Mouse (Mus musculus): ENCODE data around the gene Rrbp1. TPM values are rescaled to one million over a fixed set of nuclear protein-coding genes. Genes with fewer than 3 reads are reported as not detected.

Rrbp1 gene
- polyA plus RNA-seq, 1 experiment from 2014 or later, result 39.1 TPM

GRCm38 (mm10) chr2:144022441-144022840, 11.4 kb upstream of the Rrbp1 start:
- Histone ChIP-seq H3K4me1 (no peaks in the 10 kb centered on the region), H3K36me3 (replicated peaks) (no peaks in the 10 kb centered on the region), H3K27me3 (peaks cover 6% of the 10 kb centered on the region; the same call in 1 of the 2 replicates), H3K4me2 (no peak overlapping the region), H3K9ac (no peak overlapping the region), H3K9me3 (no peaks in the 10 kb centered on the region), H3K4me3 (replicated peaks) (no peak overlapping the region), H3K27ac (no peak overlapping the region)
- WGBS, result 75% methylated on average over 3 of the region's 3 CpGs
- ATAC-seq (ENCODE audit: low FRiP score), result no peak

- ATAC-seq (ENCODE audit: low FRiP score), result no peak
- H3K27me3 ChIP-seq, result peaks cover 6% of the 10 kb centered on the region; the same call in 1 of the 2 replicates
- no peak overlapping the region for H3K4me3 ChIP-seq (replicated peaks)
- H3K36me3 ChIP-seq (replicated peaks), result no peaks in the 10 kb centered on the region
- H3K9me3 ChIP-seq, result no peaks in the 10 kb centered on the region
- H3K4me2 ChIP-seq, result no peak overlapping the region
- H3K9ac ChIP-seq, result no peak overlapping the region
- WGBS, result 55% methylated on average over 2 of the region's 2 CpGs
- H3K4me1 ChIP-seq, result no peaks in the 10 kb centered on the region
- no peak overlapping the region for H3K27ac ChIP-seq
Measured at GRCm38 (mm10) chr2:144019971-144020370, 8.9 kb upstream of the Rrbp1 start.

GRCm38 (mm10) chr2:144015861-144016260, 4.8 kb upstream of the Rrbp1 start:
- no peak overlapping the region for H3K27ac ChIP-seq
- H3K9ac ChIP-seq, result no peak overlapping the region
- H3K27me3 ChIP-seq, result peaks cover 6% of the 10 kb centered on the region; the same call in 1 of the 2 replicates
- H3K36me3 ChIP-seq (replicated peaks), result no peaks in the 10 kb centered on the region
- no peaks in the 10 kb centered on the region for H3K9me3 ChIP-seq
- H3K4me1 ChIP-seq, result peaks cover 3% of the 10 kb centered on the region; the same call in 1 of the 2 replicates
- ATAC-seq (ENCODE audit: low FRiP score), result no peak
- no peak overlapping the region for H3K4me3 ChIP-seq (replicated peaks)
- no peak overlapping the region for H3K4me2 ChIP-seq
- 89% methylated on average over 9 of the region's 9 CpGs for WGBS

- no peaks in the 10 kb centered on the region for H3K36me3 ChIP-seq (replicated peaks)
- 61% methylated on average over 5 of the region's 5 CpGs for WGBS
Measured at GRCm38 (mm10) chr2:144014481-144014880, 3.4 kb upstream of the Rrbp1 start.

GRCm38 (mm10) chr2:144014051-144014450, 3.0 kb upstream of the Rrbp1 start:
- ATAC-seq (ENCODE audit: low FRiP score), result no peak
- no peaks in the 10 kb centered on the region for H3K9me3 ChIP-seq

More at GRCm38 (mm10) chr2:144014481-144014880, 3.4 kb upstream of the Rrbp1 start:
- peaks cover 2% of the 10 kb centered on the region; the same call in 1 of the 2 replicates for H3K27me3 ChIP-seq
- H3K27ac ChIP-seq, result no peak overlapping the region
- peaks cover 12% of the 10 kb centered on the region; the same call in 1 of the 2 replicates for H3K4me1 ChIP-seq
- H3K4me2 ChIP-seq, result no peak overlapping the region
- H3K9ac ChIP-seq, result no peak overlapping the region
- no peaks in the 10 kb centered on the region for H3K9me3 ChIP-seq
- H3K4me3 ChIP-seq (replicated peaks), result no peak overlapping the region
- ATAC-seq (ENCODE audit: low FRiP score), result no peak

GRCm38 (mm10) chr2:144010282-144011044, 600 bp downstream of the Rrbp1 start:
- H3K27me3 ChIP-seq, result no peaks in the 10 kb centered on the region
- no peaks in the 10 kb centered on the region for H3K9me3 ChIP-seq
- peak overlapping the region; percentile 63 for H3K4me2 ChIP-seq
- under 1% methylated on average over 88 of the region's 107 CpGs for WGBS
- peak overlapping the region; percentile 85 for H3K4me3 ChIP-seq (replicated peaks)
- peak overlapping the region; percentile 87 for H3K27ac ChIP-seq
- no peaks in the 10 kb centered on the region for H3K36me3 ChIP-seq (replicated peaks)
- ATAC-seq (ENCODE audit: low FRiP score), result peak; percentile 27
- peaks cover 14% of the 10 kb centered on the region; the same call in 1 of the 2 replicates for H3K4me1 ChIP-seq
- H3K9ac ChIP-seq, result peak overlapping the region; percentile 80

More at GRCm38 (mm10) chr2:144014051-144014450, 3.0 kb upstream of the Rrbp1 start:
- no peak overlapping the region for H3K4me3 ChIP-seq (replicated peaks)
- peaks cover 14% of the 10 kb centered on the region; the same call in 1 of the 2 replicates for H3K4me1 ChIP-seq
- no peak overlapping the region for H3K9ac ChIP-seq
- no peak overlapping the region for H3K27ac ChIP-seq
- no peaks in the 10 kb centered on the region for H3K27me3 ChIP-seq
- no peak overlapping the region for H3K4me2 ChIP-seq
- H3K36me3 ChIP-seq (replicated peaks), result no peaks in the 10 kb centered on the region
- 82% methylated on average over 11 of the region's 11 CpGs for WGBS

- 5% methylated on average over 30 of the region's 30 CpGs for WGBS
- Histone ChIP-seq H3K4me1 (peaks cover 14% of the 10 kb centered on the region; the same call in 1 of the 2 replicates), H3K4me2 (peak overlapping the region; percentile 63), H3K27ac (peak overlapping the region; percentile 25; the same call in 1 of the 2 replicates), H3K36me3 (replicated peaks) (no peaks in the 10 kb centered on the region), H3K9me3 (no peaks in the 10 kb centered on the region), H3K9ac (peak overlapping the region; percentile 80), H3K4me3 (replicated peaks) (peak overlapping the region; percentile 85), H3K27me3 (no peaks in the 10 kb centered on the region)
- no peak for ATAC-seq (ENCODE audit: low FRiP score)
Measured at GRCm38 (mm10) chr2:144009551-144010281, 1.3 kb downstream of the Rrbp1 start.

GRCm38 (mm10) chr2:144009081-144009480, 2.0 kb downstream of the Rrbp1 start:
- H3K4me1 ChIP-seq, result peaks cover 11% of the 10 kb centered on the region; the same call in 1 of the 2 replicates
- H3K36me3 ChIP-seq (replicated peaks), result no peaks in the 10 kb centered on the region
- H3K9ac ChIP-seq, result no peak overlapping the region
- H3K27me3 ChIP-seq, result no peaks in the 10 kb centered on the region
- no peaks in the 10 kb centered on the region for H3K9me3 ChIP-seq
- H3K27ac ChIP-seq, result no peak overlapping the region
- ATAC-seq (ENCODE audit: low FRiP score), result no peak
- no peak overlapping the region for H3K4me3 ChIP-seq (replicated peaks)
- H3K4me2 ChIP-seq, result no peak overlapping the region
- 95% methylated on average over 1 of the region's 1 CpGs for WGBS

GRCm38 (mm10) chr2:144007211-144007610, 3.9 kb downstream of the Rrbp1 start:
- Histone ChIP-seq H3K4me2 (no peak overlapping the region), H3K4me1 (peaks cover 11% of the 10 kb centered on the region; the same call in 1 of the 2 replicates), H3K27ac (no peak overlapping the region), H3K4me3 (replicated peaks) (no peak overlapping the region), H3K9me3 (no peaks in the 10 kb centered on the region), H3K9ac (no peak overlapping the region), H3K27me3 (no peaks in the 10 kb centered on the region), H3K36me3 (replicated peaks) (no peaks in the 10 kb centered on the region)
- ATAC-seq (ENCODE audit: low FRiP score), result no peak
- WGBS, result 90% methylated on average over 4 of the region's 4 CpGs

- WGBS, result 93% methylated on average over 6 of the region's 6 CpGs
- Histone ChIP-seq H3K4me1 (peaks cover 11% of the 10 kb centered on the region; the same call in 1 of the 2 replicates), H3K4me2 (no peak overlapping the region), H3K4me3 (replicated peaks) (no peak overlapping the region), H3K36me3 (replicated peaks) (no peaks in the 10 kb centered on the region), H3K9me3 (no peaks in the 10 kb centered on the region), H3K9ac (no peak overlapping the region), H3K27me3 (no peaks in the 10 kb centered on the region), H3K27ac (no peak overlapping the region)
- no peak for ATAC-seq (ENCODE audit: low FRiP score)
Measured at GRCm38 (mm10) chr2:144006686-144007085, 4.4 kb downstream of the Rrbp1 start.

- no peak overlapping the region for H3K9ac ChIP-seq
Measured at GRCm38 (mm10) chr2:144005166-144005955, 5.7 kb downstream of the Rrbp1 start.

GRCm38 (mm10) chr2:144003544-144003943, 7.5 kb downstream of the Rrbp1 start:
- no peak overlapping the region for H3K9ac ChIP-seq
- ATAC-seq (ENCODE audit: low FRiP score), result no peak
- no peaks in the 10 kb centered on the region for H3K27me3 ChIP-seq
- no peak overlapping the region for H3K27ac ChIP-seq
- H3K4me3 ChIP-seq (replicated peaks), result no peak overlapping the region
- WGBS, result 66% methylated on average over 2 of the region's 2 CpGs
- no peaks in the 10 kb centered on the region for H3K4me1 ChIP-seq
- H3K4me2 ChIP-seq, result no peak overlapping the region
- no peaks in the 10 kb centered on the region for H3K9me3 ChIP-seq
- no peaks in the 10 kb centered on the region for H3K36me3 ChIP-seq (replicated peaks)

More at GRCm38 (mm10) chr2:144005166-144005955, 5.7 kb downstream of the Rrbp1 start:
- no peaks in the 10 kb centered on the region for H3K9me3 ChIP-seq
- H3K4me1 ChIP-seq, result peaks cover 9% of the 10 kb centered on the region; the same call in 1 of the 2 replicates
- H3K4me3 ChIP-seq (replicated peaks), result no peak overlapping the region
- no peak for ATAC-seq (ENCODE audit: low FRiP score)
- H3K27ac ChIP-seq, result no peak overlapping the region
- no peak overlapping the region for H3K4me2 ChIP-seq
- H3K36me3 ChIP-seq (replicated peaks), result no peaks in the 10 kb centered on the region
- H3K27me3 ChIP-seq, result no peaks in the 10 kb centered on the region
- 81% methylated on average over 6 of the region's 6 CpGs for WGBS

All from forebrain, embryonic 12.5 days (tissue).